Mouse (Mus musculus) thymus, postnatal 25 days (tissue): ENCODE results near the gene Olfr142.
"Not testable (repeated sequence)": the region's sequence is repeated elsewhere in the genome, so short reads cannot be mapped to it uniquely, and the experiment has no call there.

ENCODE experiments used
- DNase-seq: peaks from one replicate; pipeline ENCODE4 v3.0.0; 2022

Olfr142 gene

DNA sequence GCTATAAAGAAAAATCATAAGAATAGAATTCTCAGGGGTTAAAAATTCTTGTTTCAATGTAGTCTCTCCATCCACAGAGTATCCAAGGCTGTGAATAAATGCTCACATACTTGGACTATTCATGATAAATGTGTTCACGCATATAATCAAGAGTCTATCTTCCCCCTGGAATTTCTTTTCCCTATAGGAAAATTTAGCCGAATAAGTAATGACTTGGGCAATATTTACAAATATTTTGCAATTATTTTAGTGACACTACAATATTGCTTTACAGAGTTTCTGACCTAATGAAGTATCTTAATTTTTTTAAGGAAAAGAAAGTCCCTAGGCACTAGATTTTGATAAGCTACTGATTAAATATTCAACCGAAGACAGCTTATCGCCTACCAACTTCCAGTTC, at the start of gene Olfr142:
Olfr142 (minus strand) TSS at position 101 of the 400 bp plus-strand sequence.
- no peak for DNase-seq

- DNase-seq = no peak
Observed at GRCm38 (mm10) chr2:90292741-90293140, 35.3 kb upstream of the Olfr142 start, which contains the start of gene Olfr1272. Gene Olfr1272 (minus strand): TSS chr2:90292841.

- no peak for DNase-seq
Observed at GRCm38 (mm10) chr2:90270932-90271331, 13.5 kb upstream of the Olfr142 start, which contains the start of gene Olfr1271. Gene Olfr1271 (minus strand): TSS chr2:90271032.

- DNase-seq = not testable (repeated sequence)
Observed at GRCm38 (mm10) chr2:90224393-90224792, 33.0 kb downstream of the Olfr142 start, which contains the start of gene Olfr1506. Gene Olfr1506 (minus strand): TSS chr2:90224493.
